17 mouse cellular contexts compared by ENCODE assay signal in genomic region chr5:32059254-32059796, GRCm38 (mm10).
DNase-seq lines count a peak whose midpoint lies in the region; ATAC-seq lines count a peak whose summit lies in the region.
"Had no signal": no experiment of that assay in that cellular context is flagged by ENCODE, and none has a peak within 500 bp of the region (broad histone marks: within the 10 kb centered on the region; RNA-seq: fewer than 3 reads in every experiment).

No protein-coding gene starts in this region.

- no peak for ATAC-seq in heart, embryonic 11.5 days (replicated peaks; ENCODE audit: insufficient number of reproducible peaks, low FRiP score, low TSS enrichment)
- ATAC-seq in lung, embryonic 15.5 days (ENCODE audit: borderline replicate concordance, extremely low read depth, low FRiP score, low TSS enrichment), result peak; percentile 72; the same call in 1 of the 2 replicates
- ATAC-seq in kidney, embryonic 15.5 days (replicated peaks; ENCODE audit: low FRiP score), result peak; percentile 87
- peak; percentile 71; the same call in 1 of the 2 replicates for ATAC-seq in stomach, embryonic 15.5 days (ENCODE audit: insufficient read depth, low FRiP score, low read depth)
- no peak for ATAC-seq in midbrain, embryonic 11.5 days (ENCODE audit: low FRiP score)
- ATAC-seq: inflammation-experienced regulatory T-cells, adult 6 months had no signal

- intact Hi-C loops in heart, postnatal 10 days (cut with DNase I), result no loop called here

- H3K9ac ChIP-seq in heart, embryonic 11.5 days (ENCODE audit: low read depth, low read length), result no peak overlapping the region
- no peak overlapping the region for H3K9ac ChIP-seq in lung, embryonic 15.5 days
- H3K9ac ChIP-seq in kidney, embryonic 15.5 days, result no peak overlapping the region
- no peak overlapping the region for H3K9ac ChIP-seq in stomach, embryonic 15.5 days
- no peak overlapping the region for H3K9ac ChIP-seq in midbrain, embryonic 11.5 days (ENCODE audit: low read length)
- H3K9ac ChIP-seq: liver, embryonic 14.5 days had no signal

- no peak overlapping the region for H3K4me2 ChIP-seq in heart, embryonic 11.5 days
- H3K4me2 ChIP-seq in lung, embryonic 15.5 days, result peak overlapping the region; percentile 39
- H3K4me2 ChIP-seq in kidney, embryonic 15.5 days, result peak overlapping the region; percentile 28
- H3K4me2 ChIP-seq in stomach, embryonic 15.5 days, result peak overlapping the region; percentile 35
- no peak overlapping the region for H3K4me2 ChIP-seq in midbrain, embryonic 11.5 days

- H3K4me1 ChIP-seq in heart, embryonic 11.5 days (ENCODE audit: control insufficient read depth, insufficient read depth, low read length), result no peaks in the 10 kb centered on the region; the same call in 1 of the 2 replicates
- H3K4me1 ChIP-seq in lung, embryonic 15.5 days, result peaks cover 23% of the 10 kb centered on the region
- peaks cover 14% of the 10 kb centered on the region for H3K4me1 ChIP-seq in kidney, embryonic 15.5 days
- H3K4me1 ChIP-seq in stomach, embryonic 15.5 days, result peaks cover 7% of the 10 kb centered on the region; the same call in 1 of the 2 replicates
- H3K4me1 ChIP-seq in midbrain, embryonic 11.5 days (ENCODE audit: control insufficient read depth, insufficient read depth, low read length), result no peaks in the 10 kb centered on the region

- H3K27ac ChIP-seq in heart, embryonic 11.5 days (ENCODE audit: low read depth, low read length), result 0 out of 2 replicates have a peak overlapping the region, but pooled peaks have one; percentile 50
- peak overlapping the region; percentile 62 for H3K27ac ChIP-seq in lung, embryonic 15.5 days
- H3K27ac ChIP-seq in kidney, embryonic 15.5 days, result peak overlapping the region; percentile 67
- peak overlapping the region; percentile 92 for H3K27ac ChIP-seq in stomach, embryonic 15.5 days
- no peak overlapping the region for H3K27ac ChIP-seq in midbrain, embryonic 11.5 days (ENCODE audit: low read depth, low read length)
- H3K27ac ChIP-seq: liver, embryonic 14.5 days had no signal

- no peak for DNase-seq in heart, postnatal 10 days
- no peak for DNase-seq in lung, postnatal 4 days
- DNase-seq in midbrain, embryonic 11.5 days (ENCODE audit: low spot score, missing footprints), result no peak
- DNase-seq in frontal cortex, postnatal 14 days (ENCODE audit: low spot score in 2 of 2), result no peak
- DNase-seq: adrenal gland, postnatal 25 days; B cell, adult 2 months; cerebellum, postnatal 36 days; heart, postnatal 14 days; thymus, postnatal 36 days had no signal

- no peaks in the 10 kb centered on the region for H3K27me3 ChIP-seq in heart, embryonic 11.5 days (ENCODE audit: control insufficient read depth, insufficient read depth, low read length)
- H3K27me3 ChIP-seq in lung, embryonic 15.5 days, result no peaks in the 10 kb centered on the region
- H3K27me3 ChIP-seq in kidney, embryonic 15.5 days, result no peaks in the 10 kb centered on the region
- H3K27me3 ChIP-seq in stomach, embryonic 15.5 days (replicated peaks), result no peaks in the 10 kb centered on the region
- H3K27me3 ChIP-seq in midbrain, embryonic 11.5 days (ENCODE audit: control insufficient read depth, insufficient read depth, low read length), result no peaks in the 10 kb centered on the region
- H3K27me3 ChIP-seq: megakaryocyte, embryonic 14.5 days had no signal

- no peak overlapping the region for H3K4me3 ChIP-seq in heart, embryonic 11.5 days (ENCODE audit: low read depth, low read length)
- H3K4me3 ChIP-seq in lung, embryonic 15.5 days, result 0 out of 2 replicates have a peak overlapping the region, but pooled peaks have one; percentile 6
- no peak overlapping the region for H3K4me3 ChIP-seq in kidney, embryonic 15.5 days (replicated peaks)
- no peak overlapping the region; the same call in 1 of the 2 replicates for H3K4me3 ChIP-seq in stomach, embryonic 15.5 days (replicated peaks)
- no peak overlapping the region for H3K4me3 ChIP-seq in midbrain, embryonic 11.5 days (ENCODE audit: low read depth, low read length)
- H3K4me3 ChIP-seq: megakaryocyte, embryonic 14.5 days had no signal

- WGBS in heart, embryonic 11.5 days (ENCODE audit: insufficient replicate concordance), result 61% methylated on average over 8 of the region's 8 CpGs
- 28% methylated on average over 8 of the region's 8 CpGs for WGBS in lung, embryonic 15.5 days
- 22% methylated on average over 8 of the region's 8 CpGs for WGBS in kidney, embryonic 15.5 days
- 23% methylated on average over 8 of the region's 8 CpGs for WGBS in stomach, embryonic 15.5 days
- WGBS in midbrain, embryonic 11.5 days, result 71% methylated on average over 8 of the region's 8 CpGs

- no peaks in the 10 kb centered on the region for H3K9me3 ChIP-seq in heart, embryonic 11.5 days (replicated peaks; ENCODE audit: control insufficient read depth, low read length)
- H3K9me3 ChIP-seq in lung, embryonic 15.5 days, result no peaks in the 10 kb centered on the region
- no peaks in the 10 kb centered on the region for H3K9me3 ChIP-seq in kidney, embryonic 15.5 days (replicated peaks)
- H3K9me3 ChIP-seq in stomach, embryonic 15.5 days, result no peaks in the 10 kb centered on the region
- H3K9me3 ChIP-seq in midbrain, embryonic 11.5 days (ENCODE audit: control insufficient read depth, low read length), result no peaks in the 10 kb centered on the region
- H3K9me3 ChIP-seq: G1E had no signal

- H3K36me3 ChIP-seq in heart, embryonic 11.5 days (ENCODE audit: control insufficient read depth, insufficient read depth, low read length), result no peaks in the 10 kb centered on the region
- no peaks in the 10 kb centered on the region for H3K36me3 ChIP-seq in lung, embryonic 15.5 days
- H3K36me3 ChIP-seq in kidney, embryonic 15.5 days, result no peaks in the 10 kb centered on the region
- no peaks in the 10 kb centered on the region for H3K36me3 ChIP-seq in stomach, embryonic 15.5 days
- no peaks in the 10 kb centered on the region for H3K36me3 ChIP-seq in midbrain, embryonic 11.5 days (ENCODE audit: control insufficient read depth, insufficient read depth, low read length)

Comparison
In these comparisons a context has a peak if more than half of its experiments do, and no peak if none do; other contexts are left out.
1. ATAC-seq: peak in lung, embryonic 15.5 days (single experiment), kidney, embryonic 15.5 days (single experiment) and stomach, embryonic 15.5 days (single experiment); none in heart, embryonic 11.5 days (single experiment) and midbrain, embryonic 11.5 days (single experiment).
2. H3K4me2 ChIP-seq: peak in lung, embryonic 15.5 days (single experiment), kidney, embryonic 15.5 days (single experiment) and stomach, embryonic 15.5 days (single experiment); none in heart, embryonic 11.5 days (single experiment) and midbrain, embryonic 11.5 days (single experiment).